Mouse (Mus musculus): ENCODE data around the gene Asb5. TPM values are rescaled to one million over a fixed set of nuclear protein-coding genes. Genes with fewer than 3 reads are reported as not detected.
A peak's percentile ranks its signal among the peaks of the same experiment; 100 is the strongest.
"Not testable (repeated sequence)": the region's sequence is repeated elsewhere in the genome, so short reads cannot be mapped to it uniquely, and the experiment has no call there.

The Asb5 gene
- polyA plus RNA-seq, 1 experiment from 2014 or later, result 6.2 TPM

GRCm38 (mm10) chr8:54600671-54601251, 71.4 kb downstream of the Asb5 start, which contains the start of gene Spata4:
Gene Spata4, plus strand, starts transcription at chr8:54600781.
- peak within 1 kb of the TSS; percentile 37 for H3K4me3 ChIP-seq (ENCODE audit: low read length)
- peak; percentile 94 for ATAC-seq
- peak within 1 kb of the TSS; percentile 67 for H3K27ac ChIP-seq (ENCODE audit: low read depth, low read length)
- peak within 1 kb of the TSS; percentile 70 for H3K4me2 ChIP-seq (ENCODE audit: low read length)
- WGBS, result 4% methylated on average over 21 of the region's 21 CpGs
- no peaks in the 10 kb centered on the region for H3K9me3 ChIP-seq (ENCODE audit: control insufficient read depth, low read length)
- no peaks in the 10 kb centered on the region for H3K27me3 ChIP-seq (replicated peaks; ENCODE audit: control insufficient read depth, insufficient read depth, low read length)
- peak within 1 kb of the TSS; percentile 63 for H3K9ac ChIP-seq (ENCODE audit: low read depth, low read length)
- H3K4me1 ChIP-seq (ENCODE audit: control insufficient read depth, insufficient read depth, low read depth, low read length), result peaks cover 6% of the 10 kb centered on the region
- H3K36me3 ChIP-seq (ENCODE audit: control insufficient read depth, insufficient read depth, low read length), result no peaks in the 10 kb centered on the region

GRCm38 (mm10) chr8:54603440-54603839, 74.1 kb downstream of the Asb5 start:
- Histone ChIP-seq H3K36me3 (ENCODE audit: control insufficient read depth, insufficient read depth, low read length) (no peaks in the 10 kb centered on the region), H3K4me1 (ENCODE audit: control insufficient read depth, insufficient read depth, low read depth, low read length) (peaks cover 6% of the 10 kb centered on the region), H3K4me3 (ENCODE audit: low read length) (no peak overlapping the region), H3K27ac (ENCODE audit: low read depth, low read length) (no peak overlapping the region), H3K4me2 (ENCODE audit: low read length) (no peak overlapping the region), H3K9ac (ENCODE audit: low read depth, low read length) (no peak overlapping the region), H3K9me3 (ENCODE audit: control insufficient read depth, low read length) (no peaks in the 10 kb centered on the region), H3K27me3 (replicated peaks; ENCODE audit: control insufficient read depth, insufficient read depth, low read length) (no peaks in the 10 kb centered on the region)
- WGBS, result 85% methylated on average over 4 of the region's 4 CpGs
- no peak for ATAC-seq

DNA sequence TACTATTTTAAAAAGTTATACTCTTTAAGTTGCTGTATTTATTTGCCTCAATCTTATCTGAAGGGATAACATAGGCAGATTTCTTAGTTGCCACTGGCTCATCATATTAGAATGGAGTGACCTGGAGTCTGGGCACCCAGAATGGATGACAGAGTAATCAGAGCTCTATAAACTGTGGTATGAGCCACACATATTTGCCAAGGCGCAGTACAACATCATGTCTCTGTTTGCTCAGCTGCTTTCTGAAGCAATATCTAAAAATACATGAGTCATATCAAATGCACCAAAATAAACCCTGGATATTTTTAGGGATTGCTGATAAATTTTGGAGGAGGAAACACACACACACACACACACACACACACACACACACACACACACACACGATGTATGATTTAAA, 80.0 kb downstream of the Asb5 start:
- Histone ChIP-seq H3K27ac (ENCODE audit: low read depth, low read length) (no peak overlapping the region), H3K27me3 (replicated peaks; ENCODE audit: control insufficient read depth, insufficient read depth, low read length) (no peaks in the 10 kb centered on the region), H3K9ac (ENCODE audit: low read depth, low read length) (no peak overlapping the region), H3K4me2 (ENCODE audit: low read length) (no peak overlapping the region), H3K4me1 (ENCODE audit: control insufficient read depth, insufficient read depth, low read depth, low read length) (no peaks in the 10 kb centered on the region), H3K4me3 (ENCODE audit: low read length) (no peak overlapping the region), H3K36me3 (ENCODE audit: control insufficient read depth, insufficient read depth, low read length) (no peaks in the 10 kb centered on the region), H3K9me3 (ENCODE audit: control insufficient read depth, low read length) (no peaks in the 10 kb centered on the region)
- 82% methylated on average over 2 of the region's 2 CpGs for WGBS
- ATAC-seq, result no peak

DNA sequence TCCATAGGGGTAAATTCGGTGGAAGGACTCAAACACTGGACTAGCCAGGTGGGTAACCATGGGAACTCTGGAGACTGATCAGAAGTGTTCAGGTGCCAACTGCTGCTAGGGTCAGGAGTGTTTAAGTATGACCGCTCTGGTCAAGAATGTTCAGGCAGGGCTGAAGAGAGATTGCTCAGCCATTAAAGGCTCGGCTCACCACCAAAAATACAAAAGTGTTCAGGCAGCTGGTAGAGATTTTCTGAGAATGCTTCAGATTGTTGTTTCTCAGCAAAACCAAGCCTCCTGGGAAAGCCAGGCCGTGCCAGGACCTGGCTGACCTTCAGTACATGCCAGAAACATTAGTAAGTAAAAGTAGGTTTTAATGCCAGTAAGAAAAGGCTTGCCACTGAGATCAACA, 80.9 kb downstream of the Asb5 start:
- Histone ChIP-seq H3K4me1 (ENCODE audit: control insufficient read depth, insufficient read depth, low read depth, low read length) (no peaks in the 10 kb centered on the region), H3K36me3 (ENCODE audit: control insufficient read depth, insufficient read depth, low read length) (no peaks in the 10 kb centered on the region), H3K27ac (ENCODE audit: low read depth, low read length) (no peak overlapping the region), H3K4me2 (ENCODE audit: low read length) (no peak overlapping the region), H3K27me3 (replicated peaks; ENCODE audit: control insufficient read depth, insufficient read depth, low read length) (no peaks in the 10 kb centered on the region), H3K4me3 (ENCODE audit: low read length) (no peak overlapping the region), H3K9me3 (ENCODE audit: control insufficient read depth, low read length) (no peaks in the 10 kb centered on the region), H3K9ac (ENCODE audit: low read depth, low read length) (no peak overlapping the region)
- WGBS, result 87% methylated on average over 4 of the region's 4 CpGs
- no peak for ATAC-seq

- not testable (repeated sequence) for H3K27me3 ChIP-seq (replicated peaks; ENCODE audit: control insufficient read depth, insufficient read depth, low read length); H3K9me3 ChIP-seq (ENCODE audit: control insufficient read depth, low read length); H3K4me1 ChIP-seq (ENCODE audit: control insufficient read depth, insufficient read depth, low read depth, low read length); H3K36me3 ChIP-seq (ENCODE audit: control insufficient read depth, insufficient read depth, low read length); H3K4me3 ChIP-seq (ENCODE audit: low read length); H3K4me2 ChIP-seq (ENCODE audit: low read length); ATAC-seq; H3K27ac ChIP-seq (ENCODE audit: low read depth, low read length); H3K9ac ChIP-seq (ENCODE audit: low read depth, low read length)
- 86% methylated on average over 17 of the region's 17 CpGs for WGBS
These were observed 87.3 kb downstream of the Asb5 start for GRCm38 (mm10) chr8:54616710-54617109.

Other genes starting within 250 kb of the Asb5 start
- 48.5 and 49.4 TPM in 2 replicates for gene Spcs3, start 418 bp downstream of the Asb5 start, polyA plus RNA-seq (2015; fragmentation: Nextera tagmentation; extraction: Ambion mirVana)
- gene Spata4, start 71.2 kb downstream of the Asb5 start, polyA plus RNA-seq (2015; fragmentation: Nextera tagmentation; extraction: Ambion mirVana), result 0.24 TPM in 1 of 2 replicates, not detected in the other

Data from hindbrain, embryonic 16.5 days (tissue).